Mouse (Mus musculus): ENCODE measurements around the gene Rnf38. TPM values are rescaled to one million over a fixed set of nuclear protein-coding genes. Genes with fewer than 3 reads are reported as not detected.

Rnf38 gene
- total and polyA plus RNA-seq, 2 experiments = 6.7 to 23.5 TPM

- H3K4me1 ChIP-seq (ENCODE audit: control insufficient read depth, insufficient read depth, low read length) = no peaks in the 10 kb centered on the region
- H3K4me3 ChIP-seq (ENCODE audit: insufficient read depth, low read depth, low read length) = no peak overlapping the region
- WGBS = 5% methylated on average over 10 of the region's 10 CpGs
- no peak for TF ChIP-seq CTCF (IDR thresholded peaks at IDR 0.05; ENCODE audit: low read depth, low read length)
- TF ChIP-seq POLR2A (IDR thresholded peaks at IDR 0.05; ENCODE audit: extremely low read depth, insufficient read depth, low read length) = no peak
- H3K27me3 ChIP-seq (ENCODE audit: control insufficient read depth, insufficient read depth, low read length) = no peaks in the 10 kb centered on the region
- no peak overlapping the region for H3K9ac ChIP-seq (ENCODE audit: low read depth, low read length)
- no peak for DNase-seq (ENCODE audit: extremely low read depth, low read depth, low spot score)
- no peaks in the 10 kb centered on the region for H3K36me3 ChIP-seq (ENCODE audit: control insufficient read depth, insufficient read depth, low read length)
- no peaks in the 10 kb centered on the region for H3K79me2 ChIP-seq (ENCODE audit: control insufficient read depth, insufficient read depth, low read length)
- H3K27ac ChIP-seq (replicated peaks; ENCODE audit: insufficient read depth, low read depth, low read length) = no peak overlapping the region
These were observed 26.7 kb upstream of the Rnf38 start for GRCm38 (mm10) chr4:44260244-44260643.

GRCm38 (mm10) chr4:44259126-44259525 lies 25.5 kb upstream of the Rnf38 start:
- H3K9ac ChIP-seq (ENCODE audit: low read depth, low read length) = no peak overlapping the region
- no peaks in the 10 kb centered on the region for H3K4me1 ChIP-seq (ENCODE audit: control insufficient read depth, insufficient read depth, low read length)
- no peak overlapping the region for H3K4me3 ChIP-seq (ENCODE audit: insufficient read depth, low read depth, low read length)
- no peaks in the 10 kb centered on the region for H3K27me3 ChIP-seq (ENCODE audit: control insufficient read depth, insufficient read depth, low read length)
- no peaks in the 10 kb centered on the region for H3K79me2 ChIP-seq (ENCODE audit: control insufficient read depth, insufficient read depth, low read length)
- no peaks in the 10 kb centered on the region for H3K36me3 ChIP-seq (ENCODE audit: control insufficient read depth, insufficient read depth, low read length)
- H3K27ac ChIP-seq (replicated peaks; ENCODE audit: insufficient read depth, low read depth, low read length) = no peak overlapping the region
- WGBS = 96% methylated on average over 4 of the region's 4 CpGs
- no peak for DNase-seq (ENCODE audit: extremely low read depth, low read depth, low spot score)
- TF ChIP-seq POLR2A (IDR thresholded peaks at IDR 0.05; ENCODE audit: extremely low read depth, insufficient read depth, low read length) = no peak
- TF ChIP-seq CTCF (IDR thresholded peaks at IDR 0.05; ENCODE audit: low read depth, low read length) = no peak

- TF ChIP-seq POLR2A (IDR thresholded peaks at IDR 0.05; ENCODE audit: extremely low read depth, insufficient read depth, low read length) = no peak
- no peak for TF ChIP-seq CTCF (IDR thresholded peaks at IDR 0.05; ENCODE audit: low read depth, low read length)
- H3K4me1 ChIP-seq (ENCODE audit: control insufficient read depth, insufficient read depth, low read length) = no peaks in the 10 kb centered on the region; the same call in 1 of the 2 replicates
- peaks cover 4% of the 10 kb centered on the region; the same call in 1 of the 2 replicates for H3K27me3 ChIP-seq (ENCODE audit: control insufficient read depth, insufficient read depth, low read length)
- DNase-seq (ENCODE audit: extremely low read depth, low read depth, low spot score) = no peak
- 84% methylated on average over 5 of the region's 5 CpGs for WGBS
- no peaks in the 10 kb centered on the region for H3K36me3 ChIP-seq (ENCODE audit: control insufficient read depth, insufficient read depth, low read length)
- no peak overlapping the region for H3K9ac ChIP-seq (ENCODE audit: low read depth, low read length)
- H3K79me2 ChIP-seq (ENCODE audit: control insufficient read depth, insufficient read depth, low read length) = no peaks in the 10 kb centered on the region
- no peak overlapping the region for H3K27ac ChIP-seq (replicated peaks; ENCODE audit: insufficient read depth, low read depth, low read length)
- H3K4me3 ChIP-seq (ENCODE audit: insufficient read depth, low read depth, low read length) = no peak overlapping the region
These were observed 21.0 kb upstream of the Rnf38 start for GRCm38 (mm10) chr4:44254579-44254978.

GRCm38 (mm10) chr4:44253191-44253590 lies 19.6 kb upstream of the Rnf38 start:
- Histone ChIP-seq H3K36me3 (ENCODE audit: control insufficient read depth, insufficient read depth, low read length) (no peaks in the 10 kb centered on the region), H3K9ac (ENCODE audit: low read depth, low read length) (no peak overlapping the region), H3K27ac (replicated peaks; ENCODE audit: insufficient read depth, low read depth, low read length) (no peak overlapping the region), H3K4me1 (ENCODE audit: control insufficient read depth, insufficient read depth, low read length) (no peaks in the 10 kb centered on the region; the same call in 1 of the 2 replicates), H3K79me2 (ENCODE audit: control insufficient read depth, insufficient read depth, low read length) (no peaks in the 10 kb centered on the region), H3K4me3 (ENCODE audit: insufficient read depth, low read depth, low read length) (no peak overlapping the region), H3K27me3 (ENCODE audit: control insufficient read depth, insufficient read depth, low read length) (peaks cover 4% of the 10 kb centered on the region; the same call in 1 of the 2 replicates)
- no peak for DNase-seq (ENCODE audit: extremely low read depth, low read depth, low spot score)
- TF ChIP-seq CTCF (IDR thresholded peaks at IDR 0.05; ENCODE audit: low read depth, low read length) (no peak), POLR2A (IDR thresholded peaks at IDR 0.05; ENCODE audit: extremely low read depth, insufficient read depth, low read length) (no peak)
- 12% methylated on average over 6 of the region's 6 CpGs for WGBS

DNA sequence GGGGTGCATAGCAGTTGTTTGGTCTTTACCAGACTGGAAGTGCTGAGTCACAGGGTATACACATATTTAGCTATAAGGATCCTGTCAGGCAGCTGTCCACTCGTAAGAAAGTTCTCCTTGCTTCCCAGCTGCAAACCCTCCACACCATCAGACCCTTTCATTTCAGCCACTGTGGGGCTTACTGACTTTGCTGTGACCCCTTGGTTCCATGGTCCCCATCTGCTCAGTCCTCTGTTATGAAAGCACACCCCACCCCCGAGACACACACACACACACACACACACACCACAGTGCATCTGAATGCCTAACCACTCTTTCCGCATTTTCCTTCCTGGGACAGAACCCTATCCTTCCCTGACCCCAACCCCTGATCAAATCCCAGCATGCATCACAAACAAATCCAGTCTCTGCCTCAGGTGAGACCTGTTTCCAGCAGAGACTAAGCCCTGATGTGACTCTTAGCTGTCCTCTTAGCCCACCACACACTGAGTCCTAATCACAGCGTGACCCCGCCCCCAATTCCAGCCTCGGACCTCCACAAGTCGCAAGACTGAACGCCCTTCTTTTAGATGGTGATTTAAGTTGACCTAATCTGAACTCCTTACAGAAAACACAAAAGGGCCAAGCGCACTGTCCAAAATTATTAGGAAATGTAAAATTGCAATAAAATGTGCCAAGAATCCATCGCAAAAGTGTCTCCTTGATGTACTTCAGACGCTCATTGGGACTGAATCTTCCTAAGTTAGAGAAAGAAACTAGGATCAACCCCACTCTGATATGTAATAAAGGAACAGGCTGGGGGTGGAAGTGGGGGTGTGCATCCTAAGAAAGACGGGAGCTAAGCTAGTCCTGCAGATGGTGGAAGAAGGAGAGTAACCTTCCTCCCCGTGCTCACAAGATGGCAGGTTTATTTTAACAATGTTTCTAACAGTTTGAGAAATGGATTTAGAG lies 18.7 kb upstream of the Rnf38 start:
- Histone ChIP-seq H3K36me3 (ENCODE audit: control insufficient read depth, insufficient read depth, low read length) (no peaks in the 10 kb centered on the region), H3K27ac (replicated peaks; ENCODE audit: insufficient read depth, low read depth, low read length) (no peak overlapping the region), H3K79me2 (ENCODE audit: control insufficient read depth, insufficient read depth, low read length) (no peaks in the 10 kb centered on the region), H3K9ac (ENCODE audit: low read depth, low read length) (no peak overlapping the region), H3K4me3 (ENCODE audit: insufficient read depth, low read depth, low read length) (no peak overlapping the region), H3K27me3 (ENCODE audit: control insufficient read depth, insufficient read depth, low read length) (peaks cover 6% of the 10 kb centered on the region), H3K4me1 (ENCODE audit: control insufficient read depth, insufficient read depth, low read length) (no peaks in the 10 kb centered on the region; the same call in 1 of the 2 replicates)
- DNase-seq (ENCODE audit: extremely low read depth, low read depth, low spot score) = no peak
- no peak for TF ChIP-seq POLR2A (IDR thresholded peaks at IDR 0.05; ENCODE audit: extremely low read depth, insufficient read depth, low read length)
- WGBS = 29% methylated on average over 13 of the region's 13 CpGs

- Histone ChIP-seq H3K27ac (replicated peaks; ENCODE audit: insufficient read depth, low read depth, low read length) (no peak overlapping the region), H3K9ac (ENCODE audit: low read depth, low read length) (no peak overlapping the region), H3K36me3 (ENCODE audit: control insufficient read depth, insufficient read depth, low read length) (no peaks in the 10 kb centered on the region), H3K27me3 (ENCODE audit: control insufficient read depth, insufficient read depth, low read length) (peaks cover 6% of the 10 kb centered on the region), H3K4me3 (ENCODE audit: insufficient read depth, low read depth, low read length) (no peak overlapping the region), H3K4me1 (ENCODE audit: control insufficient read depth, insufficient read depth, low read length) (no peaks in the 10 kb centered on the region; the same call in 1 of the 2 replicates), H3K79me2 (ENCODE audit: control insufficient read depth, insufficient read depth, low read length) (no peaks in the 10 kb centered on the region)
- no peak for TF ChIP-seq CTCF (IDR thresholded peaks at IDR 0.05; ENCODE audit: low read depth, low read length)
- TF ChIP-seq POLR2A (IDR thresholded peaks at IDR 0.05; ENCODE audit: extremely low read depth, insufficient read depth, low read length) = no peak
- 92% methylated on average over 5 of the region's 5 CpGs for WGBS
- DNase-seq (ENCODE audit: extremely low read depth, low read depth, low spot score) = no peak
These were observed 17.9 kb upstream of the Rnf38 start for GRCm38 (mm10) chr4:44251521-44251920.
